Mouse (Mus musculus): Measurements from ENCODE around the gene Pde4c.

Gene Pde4c

DNA sequence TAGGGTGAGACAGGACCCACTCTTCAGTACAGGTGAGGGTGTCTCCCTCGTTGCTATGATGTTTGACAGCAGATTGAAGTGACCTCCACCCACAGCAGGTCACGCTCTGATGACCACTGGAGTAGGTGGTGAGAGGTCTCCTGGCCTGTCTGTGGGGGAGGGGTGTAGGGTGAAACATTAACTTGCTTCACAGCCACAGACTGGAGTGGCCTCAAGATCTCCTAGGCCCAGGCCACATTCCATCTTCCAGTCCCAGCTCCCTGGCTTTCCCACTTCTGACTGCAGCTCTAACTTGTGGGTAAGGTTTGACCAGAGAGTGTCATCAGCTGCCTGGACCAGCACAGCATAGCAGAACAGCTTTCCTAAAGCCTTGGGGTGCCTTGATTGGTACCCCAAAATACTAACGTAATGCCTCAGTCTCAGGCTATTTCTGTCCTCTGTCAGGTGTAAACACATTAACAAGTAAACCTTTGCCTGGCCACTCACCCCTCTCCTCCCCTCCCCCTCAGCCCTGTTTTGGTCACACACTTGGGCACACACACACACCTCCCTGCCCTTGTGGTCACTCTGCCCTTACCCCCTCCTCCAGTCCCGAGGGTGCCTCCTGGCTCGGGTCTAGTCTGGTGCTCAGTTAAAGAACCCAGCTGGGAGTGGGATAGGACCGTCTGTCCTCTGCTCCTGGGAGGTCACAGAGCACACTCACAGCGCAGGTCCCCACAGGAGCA is at the start of gene Pde4c:
Gene Pde4c (plus strand): TSS at position 235 of the 725 bp plus-strand sequence.
- DNase-seq (ENCODE audit: low read depth): no peak

DNA sequence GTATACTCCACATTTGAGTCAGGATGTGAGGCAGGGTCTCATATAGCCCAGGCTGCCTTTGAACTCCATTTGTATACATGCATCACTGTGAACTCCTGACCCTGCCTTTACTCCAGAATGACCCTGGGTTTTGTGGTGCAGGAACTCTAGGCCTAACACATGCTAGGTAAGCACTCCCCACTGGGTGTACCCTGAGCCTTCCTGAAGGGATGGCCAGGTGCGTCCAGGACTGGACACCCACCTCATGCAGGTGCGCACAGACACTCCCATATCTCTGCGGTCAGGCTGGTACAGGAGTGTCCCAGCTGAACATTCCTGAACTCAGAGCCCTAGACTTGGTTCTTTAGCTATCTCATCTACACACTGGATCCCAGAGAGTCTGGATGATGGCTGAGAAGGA is 49.4 kb upstream of the Pde4c start:
- no peak for DNase-seq (ENCODE audit: low read depth)

DNA sequence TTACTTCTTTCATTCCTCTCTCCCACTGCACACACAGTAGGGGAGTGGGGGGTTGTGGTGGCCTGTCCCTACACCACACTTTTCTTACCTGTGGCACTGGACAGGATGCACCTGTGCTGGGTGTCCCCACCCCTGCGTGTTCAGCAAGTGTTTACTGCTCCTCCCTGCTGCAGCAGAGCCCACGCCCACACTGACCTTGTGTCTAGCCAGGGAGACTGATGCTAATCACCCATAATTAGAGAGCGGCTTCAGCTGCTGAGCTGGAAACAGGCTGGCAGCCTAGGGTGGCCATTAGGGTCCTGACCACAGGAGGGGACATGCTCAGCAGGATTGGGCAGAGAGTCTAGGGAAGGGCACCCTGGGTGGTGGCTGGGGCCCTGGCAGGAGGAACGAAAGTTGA is 48.8 kb upstream of the Pde4c start:
- DNase-seq (ENCODE audit: low read depth): no peak

DNA sequence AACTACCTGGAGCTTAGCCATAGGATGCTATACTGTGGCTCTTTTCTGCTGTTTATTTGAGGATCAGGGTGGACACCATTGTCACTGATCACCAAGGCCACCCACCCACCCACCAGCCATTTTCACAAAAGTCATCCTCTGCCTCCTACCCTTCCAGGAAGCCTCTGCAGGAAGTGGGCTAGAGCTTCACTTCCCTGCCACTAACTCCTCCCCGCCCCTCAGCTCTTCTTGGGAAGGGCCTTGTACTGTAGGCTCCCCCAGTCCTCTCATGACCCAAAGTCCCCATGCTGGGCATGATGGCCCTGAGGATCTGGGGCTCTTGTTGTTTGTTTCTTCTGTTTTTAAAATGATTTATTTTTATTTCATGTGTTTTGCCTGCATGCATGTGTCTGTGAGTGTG is 48.2 kb upstream of the Pde4c start:
- DNase-seq (ENCODE audit: low read depth): no peak

DNA sequence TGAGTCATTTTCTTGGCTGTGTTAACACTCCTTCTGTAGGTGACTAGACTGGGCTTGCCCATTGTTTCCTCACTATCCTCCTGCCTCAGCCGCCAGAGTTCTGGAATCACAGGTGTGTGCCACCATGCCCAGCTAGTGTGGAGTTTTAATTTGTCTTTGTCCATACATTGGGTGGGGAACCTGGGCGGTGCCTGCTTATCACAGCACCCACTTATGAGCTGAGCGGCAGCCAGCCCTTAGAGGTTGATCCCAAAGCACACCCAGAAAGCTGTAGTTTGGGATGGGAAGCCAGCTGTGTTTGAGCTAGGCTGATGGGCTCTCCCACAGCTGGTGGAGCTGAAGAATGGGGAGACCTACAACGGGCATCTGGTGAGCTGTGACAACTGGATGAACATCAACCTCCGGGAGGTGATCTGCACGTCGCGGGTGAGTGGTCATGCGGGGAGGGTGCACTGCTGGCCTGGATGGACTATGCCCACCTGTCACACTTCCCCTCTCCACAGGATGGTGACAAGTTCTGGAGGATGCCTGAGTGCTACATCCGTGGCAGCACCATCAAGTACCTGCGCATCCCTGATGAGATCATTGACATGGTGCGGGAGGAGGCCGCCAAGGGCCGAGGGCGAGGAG is 46.0 kb upstream of the Pde4c start:
- no peak for DNase-seq (ENCODE audit: low read depth)

GRCm38 (mm10) chr8:70678679-70679078 is 44.8 kb upstream of the Pde4c start:
- no peak for DNase-seq (ENCODE audit: low read depth)

DNA sequence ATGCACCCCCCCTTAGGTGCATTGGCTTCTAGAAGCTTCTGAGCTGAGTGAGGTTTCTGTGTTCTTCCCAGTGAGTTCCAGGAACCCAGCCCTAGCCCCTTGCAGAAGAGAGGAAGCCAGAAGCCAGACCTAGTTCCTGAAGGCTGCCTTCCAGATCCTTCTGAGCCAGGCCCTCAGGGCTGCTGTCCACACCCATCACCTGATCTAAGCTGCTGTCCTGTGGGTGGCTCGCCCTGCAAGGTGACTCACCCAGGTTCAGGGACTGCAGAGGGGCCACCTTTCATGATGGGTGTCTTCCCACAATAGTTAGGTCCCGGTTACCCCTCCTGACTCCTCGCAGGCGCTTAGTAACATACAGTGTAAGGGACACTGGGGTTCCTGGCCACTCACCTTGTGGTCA is 44.1 kb upstream of the Pde4c start:
- DNase-seq (ENCODE audit: low read depth): no peak

- DNase-seq (ENCODE audit: low read depth): no peak
Observed at GRCm38 (mm10) chr8:70680039-70680438, 43.5 kb upstream of the Pde4c start.

- no peak for DNase-seq (ENCODE audit: low read depth)
Observed at GRCm38 (mm10) chr8:70681410-70681809, 42.1 kb upstream of the Pde4c start.

DNA sequence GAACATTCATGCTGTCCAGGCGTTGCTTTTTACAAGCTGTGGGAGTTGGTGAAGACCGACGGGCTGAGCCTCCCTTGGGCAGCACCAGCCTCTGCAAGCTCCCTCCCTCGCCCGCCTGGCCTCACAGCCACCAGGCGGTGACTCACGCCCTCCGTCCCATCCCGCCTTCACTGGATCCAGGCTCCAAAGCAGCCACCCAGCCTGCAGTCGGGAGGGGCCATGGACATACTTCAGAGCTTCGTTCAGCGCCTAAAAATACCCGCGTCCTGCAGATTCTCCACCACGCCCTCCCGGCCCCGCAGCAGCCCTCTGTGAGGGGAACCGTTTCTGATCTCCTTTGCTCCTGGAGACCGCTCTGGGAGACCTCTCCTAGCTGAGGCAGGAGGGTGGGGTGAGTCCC is 41.3 kb upstream of the Pde4c start:
- DNase-seq (ENCODE audit: low read depth): no peak

DNA sequence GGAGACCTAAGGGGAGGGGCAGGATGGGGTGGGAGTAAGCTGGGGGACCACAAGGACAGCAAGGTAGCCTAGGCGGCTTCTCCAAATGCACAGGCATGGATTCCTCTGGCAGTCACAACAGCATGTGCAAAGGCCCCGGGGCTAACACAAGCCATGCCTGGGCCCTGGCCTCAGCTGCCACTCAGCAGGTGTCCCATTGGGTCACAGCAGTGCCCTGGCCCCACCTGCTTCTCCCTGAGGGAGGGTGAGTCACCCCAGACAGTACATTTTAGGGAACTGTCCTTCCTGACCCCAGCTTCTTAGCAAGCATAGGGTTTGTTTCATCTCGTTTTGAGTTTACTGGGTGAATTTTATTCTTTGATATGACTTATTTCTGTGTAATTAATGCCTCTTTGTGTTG is 40.8 kb upstream of the Pde4c start:
- DNase-seq (ENCODE audit: low read depth): no peak

GRCm38 (mm10) chr8:70684291-70684690 is 39.2 kb upstream of the Pde4c start:
- no peak for DNase-seq (ENCODE audit: low read depth)

DNA sequence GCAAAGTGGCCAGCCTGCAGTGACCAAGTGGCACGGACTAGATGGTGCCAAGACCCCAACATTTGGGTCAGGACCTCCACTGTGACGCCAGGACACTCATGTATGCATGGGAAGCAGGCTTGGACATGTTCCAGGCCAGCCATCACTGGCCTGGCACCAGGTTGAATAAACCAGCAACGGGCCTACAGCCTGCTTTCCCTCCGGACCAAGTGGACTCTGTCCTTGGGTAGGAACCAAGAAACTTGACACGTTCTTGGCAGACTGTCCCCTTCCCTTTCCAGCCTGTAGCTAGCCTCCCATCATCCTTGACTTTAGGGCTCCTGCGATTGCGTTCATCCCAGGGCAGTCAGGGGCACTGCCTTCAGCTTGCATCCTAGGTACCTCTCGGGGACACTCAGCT is 35.9 kb upstream of the Pde4c start:
- DNase-seq (ENCODE audit: low read depth): no peak

- DNase-seq (ENCODE audit: low read depth): no peak
Observed at GRCm38 (mm10) chr8:70688136-70688535, 35.4 kb upstream of the Pde4c start.

DNA sequence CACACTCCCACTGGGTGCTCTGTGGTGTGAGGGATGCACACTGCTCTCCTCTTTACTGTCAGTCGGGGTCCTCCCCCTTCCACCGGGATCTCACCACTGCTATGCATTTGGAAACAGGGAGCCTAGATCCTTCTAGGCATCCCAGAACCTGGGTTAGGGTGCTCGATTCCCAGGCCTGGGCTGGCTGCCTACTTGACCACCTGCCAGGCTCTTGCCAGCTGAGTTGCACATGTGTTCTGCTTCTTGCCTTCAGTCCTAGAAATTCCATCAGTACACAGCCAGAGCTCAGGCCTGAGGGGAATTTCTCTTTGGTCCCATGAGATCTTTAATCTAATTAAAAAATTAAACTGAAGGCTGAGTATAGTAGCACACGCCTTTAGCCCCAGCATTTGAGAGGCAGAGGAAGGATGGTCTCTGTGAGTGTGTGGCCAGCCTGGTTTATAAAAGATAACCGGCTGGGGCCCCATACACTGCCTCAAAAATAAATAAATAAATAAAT is 33.6 kb upstream of the Pde4c start:
- DNase-seq (ENCODE audit: low read depth): no peak

DNA sequence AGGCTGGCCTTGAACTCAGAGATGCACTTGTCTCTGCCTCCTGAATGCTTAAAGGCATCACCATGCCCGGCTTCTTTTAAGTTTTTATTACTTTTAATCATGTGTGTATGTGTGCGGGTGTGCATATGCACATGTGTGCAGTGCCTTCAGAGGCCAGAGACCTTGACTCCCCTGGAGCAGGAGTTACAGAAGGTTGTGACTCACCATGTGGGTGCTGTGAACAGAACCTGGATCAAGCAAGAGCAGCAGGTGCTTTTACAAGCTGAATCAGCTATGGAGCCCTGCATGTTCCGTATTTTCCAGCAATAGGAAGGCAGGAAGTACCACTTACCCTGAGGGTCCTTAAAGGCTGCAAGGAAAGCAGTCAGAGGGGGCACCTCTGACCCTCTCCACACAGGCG is 32.3 kb upstream of the Pde4c start:
- no peak for DNase-seq (ENCODE audit: low read depth)

DNA sequence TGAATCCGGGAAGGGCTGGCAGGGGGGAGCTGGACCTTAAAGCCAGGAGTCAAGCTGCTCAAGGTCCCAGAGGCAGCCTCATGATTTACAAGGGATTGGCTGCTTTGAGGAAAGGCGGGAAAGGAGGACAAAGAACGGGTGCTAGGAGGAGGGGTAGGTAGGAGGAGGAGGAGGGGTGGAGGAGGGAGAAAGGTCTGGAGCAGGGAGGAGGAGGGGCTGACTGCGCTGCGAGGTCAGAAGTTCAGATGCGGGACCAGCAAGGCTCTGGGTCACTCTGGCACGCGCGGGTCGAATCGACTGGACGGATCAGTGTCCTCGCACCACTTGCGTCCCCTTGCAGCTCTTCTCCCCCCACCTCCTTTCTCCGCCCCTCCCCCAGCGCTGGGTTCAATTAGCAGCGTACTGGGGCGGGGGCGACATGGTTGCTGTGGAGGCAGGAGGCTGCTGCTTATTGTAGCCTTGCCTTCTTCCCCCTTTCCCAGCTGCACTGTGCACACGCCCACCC is 31.7 kb upstream of the Pde4c start:
- DNase-seq (ENCODE audit: low read depth): no peak

- DNase-seq (ENCODE audit: low read depth): no peak
Observed at GRCm38 (mm10) chr8:70693636-70694035, 29.9 kb upstream of the Pde4c start.

- DNase-seq (ENCODE audit: low read depth): no peak
Observed at GRCm38 (mm10) chr8:70695318-70696018, 28.1 kb upstream of the Pde4c start.

DNA sequence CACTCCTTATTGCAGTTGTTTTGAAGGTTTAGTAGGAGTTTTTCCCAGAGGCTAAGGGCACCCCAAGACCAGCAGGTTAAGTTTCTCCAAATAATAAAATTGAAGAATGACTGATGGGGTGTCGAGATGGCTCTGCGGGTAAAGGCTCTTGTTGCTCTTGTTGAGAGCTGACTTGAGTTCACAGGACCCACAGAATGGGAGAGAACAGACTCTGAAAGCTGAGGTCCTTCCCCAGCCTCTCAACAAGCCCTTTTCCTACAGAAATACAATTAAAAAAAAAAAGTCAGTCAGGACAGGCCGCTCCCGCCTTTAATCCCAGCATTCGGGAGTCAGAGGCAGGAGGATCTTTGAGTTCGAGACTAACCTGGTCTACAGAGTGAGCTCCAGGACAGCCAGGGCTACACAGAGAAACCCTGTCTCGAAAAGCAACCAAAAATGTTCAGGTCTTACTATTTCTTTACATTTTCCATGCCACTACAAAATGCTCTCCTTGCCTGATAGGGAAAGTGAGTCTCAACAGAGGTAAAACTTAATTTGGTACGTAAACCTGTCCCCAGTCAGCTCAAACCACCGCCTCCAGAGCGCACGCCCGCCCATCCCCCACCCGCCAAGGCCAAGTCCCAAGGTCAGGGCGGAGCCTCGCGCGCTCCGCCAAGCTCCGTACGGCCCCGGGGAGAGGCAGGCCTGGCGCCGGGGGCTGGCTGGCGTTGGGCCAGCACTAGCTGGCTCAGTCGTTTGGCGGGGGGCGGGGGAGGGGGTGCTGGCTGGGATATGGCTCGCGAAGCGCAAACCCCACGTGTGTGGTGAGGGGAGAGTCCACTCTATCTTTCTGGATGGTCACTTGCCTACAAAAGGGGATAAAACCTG is 27.3 kb upstream of the Pde4c start:
- DNase-seq (ENCODE audit: low read depth): no peak

DNA sequence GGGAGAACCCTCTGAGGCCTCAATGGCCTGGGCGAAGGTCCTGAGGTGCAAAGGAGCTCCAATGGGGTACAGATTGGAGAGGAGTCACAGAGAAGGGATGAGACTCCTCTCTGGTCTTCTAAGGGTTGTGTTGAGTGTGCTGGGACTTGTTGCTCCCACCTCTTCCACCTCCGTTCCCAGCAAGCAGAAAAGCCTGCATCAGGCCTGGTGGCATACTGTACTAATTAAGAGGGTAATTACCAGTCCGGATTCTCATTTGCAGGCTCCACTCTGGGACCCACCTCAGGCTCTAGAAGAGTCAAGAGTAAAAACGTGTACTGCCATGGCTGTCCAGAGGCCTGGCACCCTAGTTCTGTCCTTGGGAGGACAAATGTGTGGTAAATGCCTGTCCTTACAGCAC is 26.6 kb upstream of the Pde4c start:
- no peak for DNase-seq (ENCODE audit: low read depth)

Measured in c-Kit-positive CD71-positive TER-119-negative erythroid progenitor cells, embryonic 14.5 days (primary cell).